Mouse (Mus musculus) small intestine, adult 2 months (tissue): Measurements from ENCODE around the gene Efna2.

Experiments
- CTCF ChIP-seq: fragments of 200-500 bp; IDR thresholded peaks from 2 replicates; pipeline ENCODE4 v1.5.1; 2012; ENCODE audit warnings: low read depth, mild to moderate bottlenecking, control low read depth, inconsistent platforms, low read length, moderate library complexity, mixed read lengths; ENCODE audit not compliant: insufficient replicate concordance, insufficient read length; ENCODE audit errors: extremely low read depth
- POLR2A ChIP-seq: fragments of 200-500 bp; IDR thresholded peaks from 2 replicates; pipeline ENCODE4 v1.6.1; 2012; ENCODE audit warnings: low read depth, mild to moderate bottlenecking, control low read depth, inconsistent platforms, low read length, moderate library complexity

DNA sequence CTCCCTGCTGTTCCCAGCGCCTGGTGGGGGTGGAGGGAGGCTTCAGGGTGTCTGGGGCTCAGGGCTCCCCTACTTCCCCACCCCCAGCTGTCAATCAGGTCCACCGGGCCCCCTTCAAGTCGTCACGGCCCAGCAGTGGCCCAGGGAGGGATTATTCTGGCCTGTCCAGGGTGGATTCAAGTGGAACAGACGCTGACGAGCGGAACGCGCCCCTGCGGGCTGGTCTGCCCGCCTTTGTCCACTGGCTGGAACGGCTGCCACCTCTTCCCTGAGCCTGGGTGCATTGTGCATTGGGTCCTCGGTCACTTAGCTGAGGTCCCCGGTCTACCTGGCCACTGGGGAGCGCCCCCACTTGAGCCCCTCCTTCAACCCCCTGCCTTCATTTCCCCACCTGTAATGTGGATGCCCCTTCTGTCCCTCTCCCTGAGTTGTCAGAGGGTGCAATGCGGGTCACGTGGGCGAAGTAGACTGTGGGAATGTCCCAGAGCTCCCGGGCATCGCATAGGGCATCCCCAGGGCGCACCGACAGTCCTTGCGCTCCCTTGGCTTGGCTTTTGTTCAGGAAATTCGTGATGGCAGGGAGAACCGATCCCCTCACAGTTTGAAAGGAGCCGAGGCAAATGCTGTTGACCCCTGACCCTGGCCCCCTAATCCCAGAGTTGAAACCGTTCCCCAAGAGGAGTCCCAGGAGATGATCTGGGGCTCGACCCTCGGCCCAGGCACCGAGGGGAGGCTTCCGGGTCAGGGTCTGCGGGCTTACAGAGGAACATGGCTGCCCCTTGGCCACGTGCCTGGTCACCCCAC, 17.7 kb downstream of the Efna2 start:
- TF ChIP-seq CTCF (no peak), POLR2A (no peak)
